Mouse (Mus musculus) heart, adult 9 months (tissue): ENCODE measurements around the gene Syne3.

Source experiments
- DNase-seq, 2 experiments: peaks; one replicate each; pipeline ENCODE4 v3.0.0; 2022; ENCODE audit warnings: low spot score in 2 of 2

Gene Syne3

GRCm38 (mm10) chr12:104924546-104924945 is 85.1 kb downstream of the Syne3 start:
- DNase-seq = no peak

- no peak for DNase-seq
These were observed 85.6 kb downstream of the Syne3 start for GRCm38 (mm10) chr12:104923948-104924388.

- no peak for DNase-seq
These were observed 87.0 kb downstream of the Syne3 start for GRCm38 (mm10) chr12:104922647-104923046.

GRCm38 (mm10) chr12:104921071-104921470 is 88.5 kb downstream of the Syne3 start:
- no peak for DNase-seq

- DNase-seq = no peak
These were observed 90.4 kb downstream of the Syne3 start for GRCm38 (mm10) chr12:104919247-104919646.

- DNase-seq = no peak
These were observed 91.7 kb downstream of the Syne3 start for GRCm38 (mm10) chr12:104917927-104918326.

GRCm38 (mm10) chr12:104917297-104917696 is 92.3 kb downstream of the Syne3 start:
- DNase-seq = no peak

- no peak for DNase-seq
These were observed 92.8 kb downstream of the Syne3 start for GRCm38 (mm10) chr12:104916776-104917175.

GRCm38 (mm10) chr12:104915681-104916080 is 93.9 kb downstream of the Syne3 start:
- no peak for DNase-seq

GRCm38 (mm10) chr12:104912990-104913389 is 96.6 kb downstream of the Syne3 start:
- no peak for DNase-seq

GRCm38 (mm10) chr12:104912281-104912933 is 97.2 kb downstream of the Syne3 start:
- DNase-seq = no peak

- DNase-seq = no peak
These were observed 99.9 kb downstream of the Syne3 start for GRCm38 (mm10) chr12:104909750-104910149.

- no peak for DNase-seq
These were observed 100.6 kb downstream of the Syne3 start for GRCm38 (mm10) chr12:104908986-104909385.

- no peak for DNase-seq
These were observed 101.4 kb downstream of the Syne3 start for GRCm38 (mm10) chr12:104908024-104908781.

GRCm38 (mm10) chr12:104907133-104907532 is 102.5 kb downstream of the Syne3 start:
- DNase-seq = no peak

GRCm38 (mm10) chr12:104904138-104904537 is 105.5 kb downstream of the Syne3 start:
- DNase-seq = no peak

GRCm38 (mm10) chr12:104902392-104903053 is 107.1 kb downstream of the Syne3 start:
- no peak for DNase-seq

- no peak for DNase-seq
These were observed 108.3 kb downstream of the Syne3 start for GRCm38 (mm10) chr12:104901320-104901719.

GRCm38 (mm10) chr12:104899835-104900234 is 109.8 kb downstream of the Syne3 start:
- peak in 1 of 2 experiments; percentile 4 for DNase-seq

- DNase-seq = no peak
These were observed 110.4 kb downstream of the Syne3 start for GRCm38 (mm10) chr12:104899161-104899560.

GRCm38 (mm10) chr12:104898718-104899117 is 110.9 kb downstream of the Syne3 start:
- peak; percentile 3 to 5 for DNase-seq

- no peak for DNase-seq
These were observed 112.5 kb downstream of the Syne3 start for GRCm38 (mm10) chr12:104897051-104897618.
